Mouse (Mus musculus): Measurements from ENCODE around the gene Maf. TPM values are rescaled to one million over a fixed set of nuclear protein-coding genes. Genes with fewer than 3 reads are reported as not detected.

Gene Maf
- polyA plus RNA-seq, 1 experiment from 2014 or later, result 14.8 TPM

DNA sequence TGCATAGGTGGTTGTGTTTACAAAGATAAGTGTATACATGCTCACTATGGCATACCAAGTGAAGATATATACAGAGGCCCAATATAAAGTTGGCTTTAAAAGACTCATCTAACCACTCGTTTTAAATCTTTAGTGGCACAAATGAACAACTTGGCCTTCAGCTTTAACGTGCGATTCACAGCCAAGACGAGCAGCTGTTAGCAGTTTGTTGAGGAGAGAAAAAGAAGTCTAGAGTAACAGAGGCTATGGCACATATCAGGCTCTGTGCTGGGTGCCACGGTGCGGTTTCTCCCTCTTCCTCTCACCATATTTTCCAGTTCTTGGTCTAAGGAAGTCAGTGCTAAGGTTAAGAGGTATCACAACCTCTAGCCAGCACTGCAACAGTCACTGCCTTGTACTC is 34.4 kb upstream of the Maf start:
- ATAC-seq (ENCODE audit: low read depth), result no peak

DNA sequence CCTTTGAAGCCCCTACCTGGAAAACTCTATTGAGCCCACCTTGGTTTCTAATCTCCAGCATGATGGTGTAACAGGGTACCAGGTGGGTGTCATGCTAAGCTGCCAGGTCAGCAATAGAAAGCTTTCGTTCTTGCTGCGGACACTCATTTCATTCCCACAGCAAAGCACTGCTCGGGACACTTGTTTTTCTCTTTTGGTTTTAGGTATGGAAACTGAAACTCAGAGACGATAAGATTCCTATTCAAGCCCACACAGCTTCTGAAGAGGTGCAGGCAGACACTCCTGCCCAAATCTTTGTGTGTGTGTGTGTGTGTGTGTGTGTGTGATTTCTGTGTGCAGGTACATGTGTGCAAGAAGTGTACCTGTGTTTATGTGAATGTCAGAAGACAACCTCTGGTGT is 32.2 kb upstream of the Maf start:
- no peak overlapping the region for H3K4me2 ChIP-seq (ENCODE audit: low read depth, low read length)
- WGBS, result 96% methylated on average over 4 of the region's 4 CpGs
- ATAC-seq (ENCODE audit: low read depth) (no peak), DNase-seq (ENCODE audit: low spot score) (no peak)
- no peak overlapping the region for H3K4me3 ChIP-seq (ENCODE audit: low read depth, low read length)
- H3K4me1 ChIP-seq (ENCODE audit: control insufficient read depth, insufficient read depth, low read length), result no peaks in the 10 kb centered on the region
- H3K9ac ChIP-seq (ENCODE audit: low read depth, low read length), result no peak overlapping the region
- no peaks in the 10 kb centered on the region for H3K9me3 ChIP-seq (ENCODE audit: control insufficient read depth, low read length)
- H3K27ac ChIP-seq (replicated peaks; ENCODE audit: low read depth, low read length), result no peak overlapping the region
- H3K27me3 ChIP-seq (replicated peaks; ENCODE audit: control insufficient read depth, insufficient read depth, low read length), result no peaks in the 10 kb centered on the region
- H3K36me3 ChIP-seq (ENCODE audit: control insufficient read depth, insufficient read depth, low read length), result no peaks in the 10 kb centered on the region

More for the DNA sequence above, 34.4 kb upstream of the Maf start:
- no peaks in the 10 kb centered on the region for H3K9me3 ChIP-seq (ENCODE audit: control insufficient read depth, low read length)
- WGBS, result 84% methylated on average over 6 of the region's 6 CpGs
- H3K4me3 ChIP-seq (ENCODE audit: low read depth, low read length), result no peak overlapping the region
- H3K9ac ChIP-seq (ENCODE audit: low read depth, low read length), result no peak overlapping the region
- no peaks in the 10 kb centered on the region for H3K36me3 ChIP-seq (ENCODE audit: control insufficient read depth, insufficient read depth, low read length)
- no peak overlapping the region for H3K27ac ChIP-seq (replicated peaks; ENCODE audit: low read depth, low read length)
- H3K4me2 ChIP-seq (ENCODE audit: low read depth, low read length), result no peak overlapping the region
- DNase-seq (ENCODE audit: low spot score), result no peak
- no peaks in the 10 kb centered on the region for H3K4me1 ChIP-seq (ENCODE audit: control insufficient read depth, insufficient read depth, low read length)
- H3K27me3 ChIP-seq (replicated peaks; ENCODE audit: control insufficient read depth, insufficient read depth, low read length), result no peaks in the 10 kb centered on the region

- Histone ChIP-seq H3K36me3 (ENCODE audit: control insufficient read depth, insufficient read depth, low read length) (no peaks in the 10 kb centered on the region), H3K9me3 (ENCODE audit: control insufficient read depth, low read length) (no peaks in the 10 kb centered on the region), H3K27ac (replicated peaks; ENCODE audit: low read depth, low read length) (no peak overlapping the region), H3K4me3 (ENCODE audit: low read depth, low read length) (no peak overlapping the region), H3K9ac (ENCODE audit: low read depth, low read length) (no peak overlapping the region), H3K4me1 (ENCODE audit: control insufficient read depth, insufficient read depth, low read length) (0 out of 2 replicates have a peak, but pooled peaks cover 4% of the 10 kb centered on the region), H3K27me3 (replicated peaks; ENCODE audit: control insufficient read depth, insufficient read depth, low read length) (no peaks in the 10 kb centered on the region), H3K4me2 (ENCODE audit: low read depth, low read length) (no peak overlapping the region)
- DNase-seq (ENCODE audit: low spot score) (no peak), ATAC-seq (ENCODE audit: low read depth) (no peak)
- WGBS, result 51% methylated on average over 6 of the region's 6 CpGs
Measured at GRCm38 (mm10) chr8:115732401-115732800, 24.8 kb upstream of the Maf start.

DNA sequence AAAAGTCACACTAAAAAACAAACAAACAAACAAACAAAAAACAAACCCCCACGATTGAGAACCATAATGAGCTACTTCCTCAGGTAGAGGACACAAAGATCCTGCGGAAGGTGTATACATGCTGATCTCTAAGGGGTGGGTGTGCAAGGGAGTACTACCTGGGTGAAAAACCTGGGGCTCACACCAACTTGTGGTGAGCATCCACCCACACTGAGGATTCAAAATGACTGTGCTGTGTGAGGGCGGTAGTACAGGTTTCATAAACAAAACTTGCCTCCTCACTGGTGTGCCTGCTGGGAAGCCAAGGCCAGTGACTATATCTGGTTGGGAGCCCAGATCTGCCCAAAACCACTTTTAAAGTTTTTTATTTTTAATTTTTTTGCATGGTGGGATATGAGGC is 19.2 kb upstream of the Maf start:
- 78% methylated on average over 3 of the region's 3 CpGs for WGBS
- H3K9me3 ChIP-seq (ENCODE audit: control insufficient read depth, low read length), result no peaks in the 10 kb centered on the region
- no peaks in the 10 kb centered on the region for H3K36me3 ChIP-seq (ENCODE audit: control insufficient read depth, insufficient read depth, low read length)
- no peaks in the 10 kb centered on the region for H3K4me1 ChIP-seq (ENCODE audit: control insufficient read depth, insufficient read depth, low read length)
- H3K9ac ChIP-seq (ENCODE audit: low read depth, low read length), result no peak overlapping the region
- H3K27me3 ChIP-seq (replicated peaks; ENCODE audit: control insufficient read depth, insufficient read depth, low read length), result no peaks in the 10 kb centered on the region
- no peak overlapping the region for H3K4me2 ChIP-seq (ENCODE audit: low read depth, low read length)
- ATAC-seq (ENCODE audit: low read depth) (no peak), DNase-seq (ENCODE audit: low spot score) (no peak)
- H3K27ac ChIP-seq (replicated peaks; ENCODE audit: low read depth, low read length), result no peak overlapping the region
- no peak overlapping the region for H3K4me3 ChIP-seq (ENCODE audit: low read depth, low read length)

GRCm38 (mm10) chr8:115726231-115726630 is 18.6 kb upstream of the Maf start:
- no peaks in the 10 kb centered on the region for H3K27me3 ChIP-seq (replicated peaks; ENCODE audit: control insufficient read depth, insufficient read depth, low read length)
- 73% methylated on average over 4 of the region's 4 CpGs for WGBS
- H3K4me1 ChIP-seq (ENCODE audit: control insufficient read depth, insufficient read depth, low read length), result no peaks in the 10 kb centered on the region
- H3K4me2 ChIP-seq (ENCODE audit: low read depth, low read length), result no peak overlapping the region
- H3K36me3 ChIP-seq (ENCODE audit: control insufficient read depth, insufficient read depth, low read length), result no peaks in the 10 kb centered on the region
- no peaks in the 10 kb centered on the region for H3K9me3 ChIP-seq (ENCODE audit: control insufficient read depth, low read length)
- no peak overlapping the region for H3K4me3 ChIP-seq (ENCODE audit: low read depth, low read length)
- ATAC-seq (ENCODE audit: low read depth) (no peak), DNase-seq (ENCODE audit: low spot score) (no peak)
- H3K27ac ChIP-seq (replicated peaks; ENCODE audit: low read depth, low read length), result no peak overlapping the region
- no peak overlapping the region for H3K9ac ChIP-seq (ENCODE audit: low read depth, low read length)

DNA sequence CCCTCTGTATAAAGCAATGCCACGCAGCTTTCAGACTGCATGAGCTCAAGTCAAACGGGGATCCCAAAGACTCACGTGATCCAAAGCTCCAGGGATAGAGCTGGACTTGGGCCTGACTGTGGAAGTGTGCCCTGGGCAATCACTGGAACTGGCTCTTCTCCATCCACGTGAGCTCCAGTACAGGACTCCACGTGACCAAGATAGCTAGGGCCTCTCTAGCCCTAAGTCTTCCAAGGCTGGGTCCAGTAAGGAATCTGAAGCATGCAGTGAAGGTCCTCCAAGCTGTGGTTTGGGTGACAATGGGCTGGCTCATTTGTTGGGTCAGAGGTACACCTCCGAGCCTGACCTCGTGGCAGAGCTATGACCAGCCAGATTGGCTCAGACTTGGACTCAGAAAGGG is 11.5 kb upstream of the Maf start:
- H3K9me3 ChIP-seq (ENCODE audit: control insufficient read depth, low read length), result no peaks in the 10 kb centered on the region
- no peak overlapping the region for H3K4me3 ChIP-seq (ENCODE audit: low read depth, low read length)
- H3K36me3 ChIP-seq (ENCODE audit: control insufficient read depth, insufficient read depth, low read length), result no peaks in the 10 kb centered on the region
- H3K27me3 ChIP-seq (replicated peaks; ENCODE audit: control insufficient read depth, insufficient read depth, low read length), result no peaks in the 10 kb centered on the region
- WGBS, result 73% methylated on average over 7 of the region's 7 CpGs
- H3K4me1 ChIP-seq (ENCODE audit: control insufficient read depth, insufficient read depth, low read length), result no peaks in the 10 kb centered on the region
- ATAC-seq (ENCODE audit: low read depth) (no peak), DNase-seq (ENCODE audit: low spot score) (no peak)
- no peak overlapping the region for H3K27ac ChIP-seq (replicated peaks; ENCODE audit: low read depth, low read length)
- no peak overlapping the region for H3K4me2 ChIP-seq (ENCODE audit: low read depth, low read length)
- no peak overlapping the region for H3K9ac ChIP-seq (ENCODE audit: low read depth, low read length)

DNA sequence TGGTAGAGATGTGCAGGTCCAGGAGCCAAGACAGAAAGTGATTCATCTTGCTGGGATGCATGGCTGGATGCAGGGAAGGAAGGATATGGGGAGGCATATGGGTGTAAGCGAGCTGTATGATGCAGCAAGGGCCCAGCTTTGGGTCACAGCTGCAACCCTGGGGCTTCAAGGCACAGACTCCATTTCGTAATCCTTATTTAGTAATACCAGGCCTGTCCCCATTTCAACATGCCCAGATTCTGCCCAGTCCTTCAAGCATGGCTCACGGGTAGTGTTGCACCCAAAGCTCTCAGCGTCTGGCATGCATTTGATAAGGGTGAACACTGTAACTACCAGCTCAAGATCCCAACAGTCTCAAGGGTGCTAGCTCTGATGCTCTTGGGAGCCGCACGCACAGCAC is 11.0 kb upstream of the Maf start:
- H3K27me3 ChIP-seq (replicated peaks; ENCODE audit: control insufficient read depth, insufficient read depth, low read length), result no peaks in the 10 kb centered on the region
- no peak overlapping the region for H3K9ac ChIP-seq (ENCODE audit: low read depth, low read length)
- H3K9me3 ChIP-seq (ENCODE audit: control insufficient read depth, low read length), result no peaks in the 10 kb centered on the region
- ATAC-seq (ENCODE audit: low read depth) (no peak), DNase-seq (ENCODE audit: low spot score) (no peak)
- H3K4me3 ChIP-seq (ENCODE audit: low read depth, low read length), result no peak overlapping the region
- no peaks in the 10 kb centered on the region for H3K4me1 ChIP-seq (ENCODE audit: control insufficient read depth, insufficient read depth, low read length)
- 91% methylated on average over 6 of the region's 6 CpGs for WGBS
- no peak overlapping the region for H3K27ac ChIP-seq (replicated peaks; ENCODE audit: low read depth, low read length)
- no peaks in the 10 kb centered on the region for H3K36me3 ChIP-seq (ENCODE audit: control insufficient read depth, insufficient read depth, low read length)
- H3K4me2 ChIP-seq (ENCODE audit: low read depth, low read length), result no peak overlapping the region

DNA sequence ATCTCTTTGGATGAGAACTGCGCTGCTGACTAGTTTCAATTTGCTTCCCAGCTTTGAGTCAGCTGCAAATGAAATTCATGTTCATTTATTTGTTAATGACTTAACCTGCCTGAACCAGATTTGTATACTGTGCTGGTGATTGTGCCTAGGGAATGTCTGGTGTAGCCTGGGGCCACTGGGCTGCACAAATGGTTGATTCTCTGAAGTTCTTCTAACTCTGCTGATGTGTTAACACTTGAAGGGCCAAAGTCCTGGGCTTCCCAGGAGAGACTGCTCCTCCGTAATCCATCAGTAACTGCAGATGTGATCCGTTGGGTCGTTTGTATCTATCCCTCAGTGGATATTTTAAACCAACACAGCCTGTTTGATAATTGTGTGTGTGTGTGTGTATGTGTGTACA is 7.7 kb upstream of the Maf start:
- ATAC-seq (ENCODE audit: low read depth) (no peak), DNase-seq (ENCODE audit: low spot score) (no peak)
- Histone ChIP-seq H3K4me3 (ENCODE audit: low read depth, low read length) (no peak overlapping the region), H3K27ac (replicated peaks; ENCODE audit: low read depth, low read length) (no peak overlapping the region), H3K27me3 (replicated peaks; ENCODE audit: control insufficient read depth, insufficient read depth, low read length) (no peaks in the 10 kb centered on the region), H3K4me2 (ENCODE audit: low read depth, low read length) (no peak overlapping the region), H3K4me1 (ENCODE audit: control insufficient read depth, insufficient read depth, low read length) (peaks cover 5% of the 10 kb centered on the region; the same call in 1 of the 2 replicates), H3K9me3 (ENCODE audit: control insufficient read depth, low read length) (no peaks in the 10 kb centered on the region), H3K36me3 (ENCODE audit: control insufficient read depth, insufficient read depth, low read length) (no peaks in the 10 kb centered on the region), H3K9ac (ENCODE audit: low read depth, low read length) (no peak overlapping the region)
- 70% methylated on average over 4 of the region's 4 CpGs for WGBS

GRCm38 (mm10) chr8:115711106-115711505 is 3.5 kb upstream of the Maf start:
- 61% methylated on average over 11 of the region's 11 CpGs for WGBS
- no peak overlapping the region for H3K4me2 ChIP-seq (ENCODE audit: low read depth, low read length)
- H3K4me3 ChIP-seq (ENCODE audit: low read depth, low read length), result no peak overlapping the region
- H3K27ac ChIP-seq (replicated peaks; ENCODE audit: low read depth, low read length), result no peak overlapping the region
- no peaks in the 10 kb centered on the region for H3K9me3 ChIP-seq (ENCODE audit: control insufficient read depth, low read length)
- DNase-seq (ENCODE audit: low spot score) (no peak), ATAC-seq (ENCODE audit: low read depth) (no peak)
- no peak overlapping the region for H3K9ac ChIP-seq (ENCODE audit: low read depth, low read length)
- no peaks in the 10 kb centered on the region for H3K36me3 ChIP-seq (ENCODE audit: control insufficient read depth, insufficient read depth, low read length)
- H3K27me3 ChIP-seq (replicated peaks; ENCODE audit: control insufficient read depth, insufficient read depth, low read length), result 0 out of 2 replicates have a peak, but pooled peaks cover 6% of the 10 kb centered on the region
- H3K4me1 ChIP-seq (ENCODE audit: control insufficient read depth, insufficient read depth, low read length), result peaks cover 5% of the 10 kb centered on the region; the same call in 1 of the 2 replicates

Measured in embryonic facial prominence, embryonic 14.5 days (tissue).